Mouse (Mus musculus) kidney, postnatal 36 days (tissue): ENCODE measurements around the gene Slc51a.
"Not testable (repeated sequence)": the region's sequence is repeated elsewhere in the genome, so short reads cannot be mapped to it uniquely, and the experiment has no call there.

Experiments
- DNase-seq, 2 experiments: peaks; one replicate each; pipeline ENCODE4 v3.0.0; 2021 to 2022; ENCODE audit warnings: mixed read lengths in 2 of 2

Slc51a gene

DNA sequence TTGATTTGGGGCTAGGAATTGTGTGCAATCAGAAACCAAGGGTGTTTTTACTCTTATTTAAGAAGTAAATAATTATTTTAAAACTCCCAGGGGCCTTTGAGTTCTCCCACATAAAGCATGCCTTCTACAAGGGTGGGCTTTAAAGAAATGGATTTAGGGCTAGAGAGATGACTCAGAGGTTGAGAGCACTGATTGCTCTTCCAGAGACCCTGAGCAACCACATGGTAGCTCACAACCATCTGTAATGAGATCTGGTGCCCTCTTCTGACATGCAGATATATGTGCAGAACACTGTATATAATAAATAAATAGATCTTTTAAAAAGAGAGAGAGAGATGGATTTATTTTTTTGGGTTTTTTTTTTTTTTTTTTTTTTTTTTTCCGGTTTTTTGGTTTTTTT is 22.8 kb downstream of the Slc51a start:
- no peak for DNase-seq

DNA sequence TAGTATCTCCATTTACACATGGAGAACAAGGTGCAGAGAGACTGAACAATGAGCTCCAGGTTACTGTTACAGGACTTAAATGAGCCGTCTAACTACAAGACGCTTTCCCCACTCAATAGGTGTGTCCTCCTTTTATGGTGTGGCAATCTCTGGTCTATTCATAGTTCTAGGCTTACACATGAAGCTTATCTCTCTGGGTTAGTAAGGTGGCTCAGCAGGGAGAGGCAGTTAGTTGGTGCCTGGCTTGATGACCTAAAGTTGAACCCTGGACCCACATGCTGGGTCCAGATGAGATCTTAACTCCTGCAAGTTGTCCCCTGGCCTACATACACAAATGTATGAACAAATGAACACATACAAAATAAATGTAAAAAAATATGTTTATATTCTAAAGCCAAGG is 24.3 kb downstream of the Slc51a start:
- DNase-seq, result no peak

DNA sequence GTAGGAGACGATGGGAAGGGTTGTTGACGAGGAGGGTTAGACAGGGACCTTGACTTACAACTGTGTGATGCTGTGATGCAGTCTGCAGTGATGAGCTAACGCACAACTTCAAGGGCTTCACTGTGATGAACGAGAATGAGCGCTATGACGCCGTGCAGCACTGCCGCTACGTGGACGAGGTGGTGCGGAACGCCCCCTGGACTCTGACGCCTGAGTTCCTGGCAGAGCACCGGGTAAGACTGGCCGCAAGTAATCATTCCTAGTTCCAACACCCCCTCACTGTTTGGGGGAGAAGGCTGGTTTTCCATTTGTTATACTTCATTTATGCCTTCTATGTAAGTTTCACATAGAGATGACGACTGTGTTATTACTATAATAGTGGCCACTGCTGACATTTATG is 24.7 kb downstream of the Slc51a start:
- DNase-seq, result no peak

DNA sequence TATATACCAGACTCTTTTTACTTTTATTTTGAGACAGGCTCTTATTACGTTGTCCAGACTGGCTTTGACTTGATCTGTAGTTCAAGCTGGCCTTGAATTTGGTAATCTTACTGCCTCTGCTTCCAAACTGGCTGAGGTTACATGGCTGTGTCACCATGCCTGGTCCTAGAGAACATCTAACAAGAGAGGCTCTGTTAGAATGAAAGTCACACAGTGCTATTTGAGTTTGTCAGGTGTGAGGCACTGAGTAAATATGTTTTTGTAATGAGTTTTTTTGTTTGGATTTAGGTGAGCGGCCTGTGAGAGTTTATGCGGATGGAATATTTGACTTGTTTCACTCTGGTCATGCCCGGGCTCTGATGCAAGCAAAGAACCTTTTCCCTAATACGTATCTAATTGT is 26.0 kb downstream of the Slc51a start:
- DNase-seq, result no peak

DNA sequence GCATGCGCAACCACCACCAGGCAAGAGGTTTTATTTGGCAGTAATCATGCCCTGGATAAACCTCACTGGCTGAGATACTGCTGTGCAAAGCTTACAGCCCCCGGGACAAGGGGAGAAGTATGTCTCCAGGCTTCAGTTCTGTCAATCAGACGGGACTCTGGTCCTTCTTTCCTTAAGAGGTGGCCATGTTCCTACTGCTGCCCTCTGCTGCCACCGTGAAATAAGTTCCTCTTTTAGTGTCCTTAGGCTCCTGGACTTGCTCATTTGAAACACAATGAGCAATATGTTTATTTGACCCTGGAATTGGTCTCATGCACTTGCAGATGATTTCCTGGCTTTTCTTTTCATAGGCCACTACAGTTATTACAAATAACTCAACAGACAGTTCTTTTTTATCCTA is 27.2 kb downstream of the Slc51a start:
- peak in 1 of 2 experiments; percentile 28 for DNase-seq

DNA sequence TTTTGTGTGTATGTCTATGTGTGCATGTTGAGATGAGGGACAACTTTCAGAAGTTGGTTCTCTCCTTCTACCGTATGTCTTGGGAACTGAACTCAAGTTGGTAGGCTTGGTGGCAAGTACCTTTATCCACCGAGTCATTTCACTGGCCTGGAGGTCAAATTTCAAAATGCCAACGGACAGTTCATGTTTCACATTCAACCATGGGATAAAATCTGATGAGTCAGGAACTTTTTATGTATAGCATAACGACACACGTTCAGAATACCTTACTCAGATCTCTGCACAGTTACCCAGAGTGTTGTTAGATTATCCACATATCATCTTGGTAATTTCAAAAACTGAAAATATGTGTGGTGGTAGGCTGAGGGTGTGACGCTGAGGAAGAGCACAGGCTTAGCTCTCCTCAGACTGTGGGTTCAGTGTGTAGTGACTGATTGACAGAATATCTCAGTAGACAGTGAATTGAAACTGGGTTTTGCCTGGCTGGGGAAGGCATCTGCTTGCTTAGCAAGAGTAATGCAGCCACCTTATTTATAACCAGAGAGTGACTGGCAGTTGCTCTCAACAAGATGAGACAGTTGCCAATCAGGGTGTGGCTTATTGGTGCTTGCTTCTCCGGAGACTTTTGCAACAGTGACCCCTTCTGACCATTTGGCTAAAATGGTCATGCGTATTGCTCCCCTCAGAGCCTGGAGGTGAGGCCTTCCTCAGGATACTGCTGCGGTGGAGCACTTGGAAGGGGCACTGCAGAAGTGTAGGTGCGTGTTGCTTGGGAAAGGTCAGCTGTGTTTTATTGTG is 29.9 kb downstream of the Slc51a start:
- DNase-seq, result peak; percentile 81 to 91

DNA sequence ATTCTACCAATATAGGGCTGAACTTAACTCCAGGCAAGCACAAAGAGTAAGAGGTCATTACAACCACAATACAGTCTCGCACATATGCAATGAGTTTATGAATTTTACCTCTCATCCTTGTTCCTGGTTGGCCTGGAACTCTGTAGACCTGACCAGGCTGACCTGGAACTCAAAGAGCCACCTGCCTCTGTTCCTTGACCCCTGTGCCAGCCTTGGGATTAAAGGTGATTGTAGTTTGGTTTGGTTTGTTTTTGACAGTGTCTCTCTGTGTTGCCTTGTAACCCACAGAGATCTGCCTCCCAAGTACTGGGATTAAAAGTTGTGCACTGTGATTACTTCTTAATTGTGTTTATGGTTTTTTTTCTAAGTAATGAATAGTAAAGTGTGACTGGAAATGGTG is 30.9 kb downstream of the Slc51a start:
- DNase-seq, result peak; percentile 34 to 41

DNA sequence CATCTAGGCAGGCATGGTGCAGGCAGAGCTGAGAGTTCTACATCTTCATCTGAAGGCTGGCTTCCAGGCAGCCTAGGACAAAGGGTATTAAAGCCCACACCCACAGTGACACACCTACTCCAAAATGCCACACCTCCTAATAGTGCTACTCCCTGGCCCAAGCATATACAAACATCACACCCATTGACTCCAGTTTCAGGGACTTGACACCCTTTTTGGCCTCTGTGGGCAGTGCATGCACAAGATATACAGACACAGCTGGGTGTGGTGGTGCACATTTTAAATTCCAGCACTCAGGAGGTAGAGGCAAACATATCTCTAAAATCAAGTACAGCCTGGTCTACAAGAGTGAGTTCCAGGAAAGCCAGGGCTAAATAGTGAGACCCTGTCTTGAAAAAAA is 31.6 kb downstream of the Slc51a start:
- no peak for DNase-seq

DNA sequence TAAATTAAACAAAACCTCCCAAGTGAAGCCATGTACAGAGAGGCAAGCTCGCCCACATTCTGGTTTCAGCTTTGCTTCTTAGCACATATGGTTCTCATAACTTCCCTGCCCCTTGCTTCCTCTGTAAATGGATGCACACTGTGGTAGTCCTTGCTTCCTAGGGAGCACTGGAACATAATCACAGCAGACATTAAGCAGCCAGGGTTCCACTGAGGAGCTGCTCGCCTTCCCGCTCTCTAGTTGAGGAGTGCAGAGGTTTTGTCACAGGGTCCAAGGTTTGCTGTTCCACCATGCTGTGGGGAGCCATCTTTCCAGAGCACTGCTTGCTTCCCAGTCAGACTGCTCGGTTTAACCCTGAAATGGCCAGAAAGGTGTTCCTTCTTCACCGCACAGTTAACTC is 33.0 kb downstream of the Slc51a start:
- DNase-seq, result no peak

DNA sequence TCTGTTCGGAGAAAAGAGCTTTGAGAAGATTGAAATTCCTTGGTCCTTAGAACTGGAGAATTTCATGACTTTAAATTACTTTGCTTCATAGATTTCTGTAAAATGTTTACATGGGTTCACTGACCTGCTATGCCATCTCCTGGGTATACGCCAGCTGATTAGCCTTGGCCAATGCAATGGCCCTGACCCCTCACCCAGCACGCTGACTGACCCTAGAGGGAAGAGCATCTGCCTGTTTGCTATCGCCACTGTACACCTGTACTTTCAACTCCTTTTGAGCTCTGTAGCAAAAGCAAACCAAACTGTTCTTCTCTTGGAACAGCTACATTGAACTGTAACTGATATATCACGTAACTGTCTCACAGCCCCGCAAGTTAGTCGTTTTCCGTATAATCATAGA is 34.6 kb downstream of the Slc51a start:
- no peak for DNase-seq

DNA sequence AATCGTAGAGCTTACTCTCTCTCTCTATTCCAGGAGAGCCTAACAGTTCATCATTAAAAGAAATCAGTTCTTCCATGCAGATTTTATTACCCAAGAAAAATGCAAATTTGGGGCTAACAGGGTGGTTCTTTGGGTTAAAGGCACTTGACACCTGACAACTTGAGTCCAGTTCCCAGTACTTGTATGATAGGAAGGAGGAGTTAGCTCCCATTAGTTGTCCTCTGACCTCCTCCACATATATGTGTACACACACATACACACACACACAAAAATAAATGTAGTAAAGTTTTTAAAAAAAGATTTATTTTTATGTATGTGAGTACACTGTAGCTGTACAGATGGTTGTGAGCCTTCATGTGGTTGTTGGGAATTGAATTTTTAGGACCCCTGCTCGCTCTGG is 37.5 kb downstream of the Slc51a start:
- no peak for DNase-seq

DNA sequence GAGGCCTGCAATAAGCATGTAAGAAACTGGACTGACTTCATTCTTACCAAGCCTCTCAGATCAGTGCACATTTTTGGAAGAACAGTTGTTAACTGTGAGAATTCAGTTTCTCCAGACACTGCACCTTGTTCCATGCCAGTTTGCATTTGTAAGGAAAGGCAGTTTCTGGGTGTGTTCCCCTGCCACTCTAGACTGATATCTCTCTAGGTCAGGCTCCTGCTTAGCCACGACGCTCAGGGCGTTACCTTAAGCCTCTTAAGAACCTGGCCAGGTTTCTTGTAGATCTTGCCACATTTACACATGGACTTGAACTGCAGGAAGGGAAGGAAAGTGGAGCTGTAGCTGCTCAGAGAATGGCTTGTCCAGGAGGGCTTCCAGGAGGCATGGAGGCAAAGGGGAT is 38.0 kb downstream of the Slc51a start:
- DNase-seq, result no peak

DNA sequence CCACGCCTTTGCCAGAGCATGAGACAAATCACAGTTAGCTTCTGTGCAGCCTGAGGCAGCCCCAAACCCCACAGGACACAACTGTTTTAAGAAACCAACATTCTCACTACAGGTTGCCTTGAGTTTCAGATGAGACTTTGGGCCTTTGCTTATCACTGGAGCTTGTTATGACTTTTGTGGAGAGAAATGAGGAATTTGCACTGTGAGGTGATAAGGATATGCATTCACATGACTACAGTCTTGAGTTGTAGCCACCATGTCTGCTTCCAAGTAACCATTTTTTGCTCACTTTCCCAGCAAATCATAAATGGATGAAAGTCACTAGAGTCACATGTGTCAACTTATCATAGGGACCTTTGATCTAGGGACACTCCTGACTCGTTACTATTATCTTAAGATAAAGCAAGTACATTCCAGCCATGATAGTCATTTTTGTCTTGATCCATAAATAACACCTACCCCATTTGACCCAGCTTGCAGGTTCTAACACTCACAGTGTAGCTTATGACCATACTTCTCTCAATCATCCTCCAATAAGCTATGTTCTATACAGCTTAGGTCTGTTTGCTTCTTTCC is 41.0 kb downstream of the Slc51a start:
- DNase-seq, result no peak

DNA sequence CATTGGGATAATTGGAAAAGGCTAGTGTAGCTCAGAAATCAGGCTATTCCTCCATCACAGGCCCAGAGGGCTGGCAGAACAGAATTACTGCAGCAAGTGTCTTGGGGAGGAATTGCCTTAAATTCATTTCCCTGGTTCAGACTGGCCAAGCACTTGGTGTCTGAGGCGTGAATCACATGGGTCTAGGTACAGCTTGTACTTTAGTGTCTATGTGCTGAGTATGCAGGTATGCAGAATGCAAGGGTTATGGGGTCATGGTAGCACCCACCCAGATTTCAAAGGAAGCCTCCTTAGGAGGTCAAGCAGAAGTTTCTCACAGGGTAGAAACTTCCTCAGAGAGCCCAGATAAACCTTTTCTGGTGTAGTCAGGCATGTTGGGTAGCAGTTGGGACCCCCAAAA is 42.1 kb downstream of the Slc51a start:
- peak; percentile 26 to 72 for DNase-seq

DNA sequence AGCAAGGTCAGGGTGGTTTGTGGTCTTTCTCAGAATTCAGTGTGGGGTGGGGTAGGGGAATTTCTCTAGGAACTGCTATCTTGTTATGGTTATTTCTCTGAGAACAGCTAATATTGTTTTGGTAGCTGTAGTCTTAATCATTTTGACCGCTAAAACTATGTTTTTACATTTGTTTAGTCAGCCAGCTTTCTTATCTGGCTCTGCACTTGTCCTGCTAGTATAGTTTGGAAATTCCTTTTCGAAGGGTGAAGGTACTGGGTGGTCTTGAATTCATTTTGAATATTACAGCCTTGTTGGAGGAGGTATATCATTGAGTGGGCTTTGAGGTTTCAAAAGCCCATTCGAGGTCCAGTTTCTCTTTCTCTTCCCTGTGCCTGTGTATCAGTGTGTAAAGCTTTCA is 43.1 kb downstream of the Slc51a start:
- DNase-seq, result not testable (repeated sequence)

DNA sequence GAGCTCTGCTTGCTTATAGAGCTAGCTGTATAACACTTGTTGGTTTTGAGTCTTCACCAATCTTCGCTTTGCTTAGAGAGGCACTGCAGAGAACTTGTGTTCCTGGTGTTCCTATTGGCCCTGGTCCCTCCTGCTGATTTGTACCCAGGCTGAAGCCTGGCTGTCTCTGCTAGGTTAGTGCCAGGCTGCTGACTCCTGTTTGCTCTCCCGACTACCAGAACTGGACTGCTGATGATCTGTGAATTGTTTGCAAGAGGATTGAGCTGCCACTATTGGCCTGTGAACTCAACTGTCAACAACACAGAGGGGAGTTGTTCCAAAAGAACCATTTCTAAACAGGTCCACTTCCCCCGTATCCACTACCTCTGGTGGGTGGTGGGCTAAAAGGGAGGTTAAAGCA is 46.2 kb downstream of the Slc51a start:
- DNase-seq, result no peak

DNA sequence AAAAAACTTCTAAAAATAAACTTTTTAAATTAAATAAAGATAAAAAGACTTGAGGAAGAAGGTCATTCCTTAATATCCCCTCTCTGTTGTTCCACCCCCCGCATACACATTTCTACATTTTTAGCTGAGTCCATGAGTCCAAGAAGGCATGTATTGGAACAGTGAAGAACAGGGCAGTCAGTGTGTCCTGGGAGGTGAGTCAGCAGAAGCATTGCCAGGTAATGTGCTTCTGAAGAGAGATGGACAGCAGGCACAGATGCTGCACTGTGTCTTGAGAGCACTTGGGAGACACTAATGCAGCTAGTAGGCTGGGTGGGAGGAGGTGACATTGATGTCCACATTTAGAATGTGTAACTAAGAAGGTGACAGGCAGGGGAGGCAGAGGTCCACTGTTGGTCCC is 50.4 kb downstream of the Slc51a start:
- peak; percentile 29 to 54 for DNase-seq

DNA sequence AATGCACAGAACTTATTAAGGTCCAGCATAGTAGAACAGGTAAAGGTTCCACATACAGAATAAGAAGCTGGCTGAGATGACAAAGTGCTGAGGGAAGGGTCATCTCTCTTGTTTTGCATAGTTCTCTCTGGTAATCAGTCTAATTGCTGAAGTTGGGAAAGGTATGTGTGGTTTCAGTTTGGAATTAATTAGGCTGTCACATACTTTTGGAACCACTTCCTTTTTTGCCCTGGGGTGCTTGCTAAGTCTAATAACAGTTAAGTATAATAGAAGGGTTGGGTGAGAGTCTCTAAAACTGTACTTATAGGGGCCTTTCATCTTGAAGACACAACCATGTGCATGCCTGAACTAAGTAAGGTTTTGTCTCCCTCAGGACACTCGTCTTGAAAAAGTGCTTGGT is 51.0 kb downstream of the Slc51a start:
- DNase-seq, result no peak

DNA sequence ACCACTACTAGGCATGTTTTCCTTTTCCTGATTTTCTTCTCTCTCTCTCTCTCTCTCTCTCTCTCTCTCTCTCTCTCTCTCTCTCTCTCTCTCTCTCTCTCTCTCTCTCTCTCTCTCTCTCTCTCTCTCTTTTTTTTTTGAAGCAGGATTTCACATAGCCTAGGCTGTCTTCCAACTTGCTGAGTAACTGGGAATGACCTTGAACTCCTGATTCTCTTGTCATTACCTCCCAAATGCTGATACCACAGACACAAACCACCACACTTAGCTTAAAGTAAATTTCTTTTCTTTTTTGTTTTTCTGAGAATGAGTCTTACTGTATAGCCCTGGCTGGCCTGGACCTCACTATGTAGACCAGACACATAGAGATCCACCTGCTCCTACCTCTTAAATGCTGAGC is 53.0 kb downstream of the Slc51a start:
- DNase-seq, result no peak

DNA sequence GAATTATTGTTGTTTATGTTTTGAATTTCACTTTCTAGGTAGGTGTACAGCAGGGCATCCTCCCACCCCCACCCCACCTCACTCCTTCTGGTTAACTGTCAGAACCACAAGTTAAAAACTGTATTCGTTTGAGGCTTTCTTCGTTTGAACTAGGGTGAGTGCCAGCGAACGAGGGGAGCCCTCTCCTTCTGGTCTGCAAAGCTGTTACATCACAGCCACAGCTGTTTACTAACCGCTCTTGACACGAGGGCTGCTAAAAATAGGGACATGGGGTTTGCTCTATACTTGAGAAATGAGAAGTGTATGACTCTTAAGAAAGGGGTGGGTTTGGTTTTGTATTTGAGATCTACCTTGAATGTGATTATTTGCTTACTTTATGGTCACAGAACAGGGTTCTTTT is 53.6 kb downstream of the Slc51a start:
- DNase-seq, result peak; percentile 38 to 43

DNA sequence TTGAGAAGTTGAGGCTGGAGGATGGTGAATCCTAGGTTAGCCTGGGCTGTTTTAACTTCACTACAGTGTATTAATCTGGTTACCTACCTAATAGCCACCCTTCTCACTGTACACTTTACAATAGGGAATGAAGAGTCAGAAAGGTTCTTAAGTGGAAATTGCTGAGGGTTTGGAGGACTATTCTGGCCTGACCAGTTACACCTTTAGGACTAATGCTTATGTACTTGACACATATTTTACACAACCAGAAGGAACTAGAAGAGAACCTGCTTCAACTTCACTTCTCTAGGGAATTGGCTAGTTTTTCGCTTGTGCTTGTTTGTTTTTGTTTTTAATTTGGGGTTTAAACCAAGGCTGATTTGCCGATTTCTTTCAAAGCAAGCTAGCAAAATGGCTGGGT is 54.5 kb downstream of the Slc51a start:
- no peak for DNase-seq

DNA sequence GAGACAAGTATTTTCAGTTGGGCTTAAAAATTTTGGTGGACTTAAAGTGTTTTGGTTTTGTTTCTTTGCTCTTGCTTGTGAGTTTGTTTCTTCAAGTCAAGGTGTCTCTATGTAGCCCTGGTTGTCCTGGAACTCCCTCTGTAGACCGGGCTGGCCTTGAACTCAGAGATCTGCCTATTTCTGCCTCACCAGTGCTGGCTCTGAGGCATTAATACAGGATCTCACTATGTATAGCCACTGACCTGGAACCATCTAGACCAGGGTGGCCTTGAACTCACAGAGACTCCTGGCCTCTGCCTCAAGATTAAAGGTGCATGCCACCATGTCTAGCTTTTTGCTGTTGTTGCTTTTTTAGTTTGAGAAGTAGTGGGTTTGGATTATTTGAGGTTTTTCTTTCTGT is 55.8 kb downstream of the Slc51a start:
- DNase-seq, result no peak

DNA sequence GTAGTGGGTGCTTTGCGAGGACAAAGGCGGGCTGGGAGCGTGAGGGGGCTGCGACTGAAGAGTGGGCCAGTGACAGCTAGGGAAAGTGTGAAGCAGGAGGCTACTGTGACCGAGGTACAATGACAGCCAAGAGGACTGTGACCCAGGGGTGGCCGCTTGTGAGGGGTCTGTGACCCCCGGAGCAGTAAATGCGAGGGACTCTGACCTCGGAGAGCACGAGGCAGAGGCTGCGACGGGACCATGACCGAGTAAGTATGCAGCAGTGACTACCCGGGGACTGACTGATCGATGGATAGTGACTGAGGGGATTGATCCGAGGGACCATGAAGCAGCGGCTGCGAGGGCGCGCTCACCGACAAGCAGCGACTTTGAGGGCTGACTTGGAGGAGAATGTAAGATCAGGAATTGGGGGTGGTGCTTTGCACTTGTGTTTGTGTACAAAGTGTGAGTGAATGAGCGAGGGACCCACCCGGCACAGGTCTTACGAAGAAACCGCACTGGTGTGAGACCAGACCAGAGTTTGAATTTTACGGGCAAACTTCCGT is 56.6 kb downstream of the Slc51a start:
- DNase-seq, result peak in 1 of 2 experiments; percentile 33

DNA sequence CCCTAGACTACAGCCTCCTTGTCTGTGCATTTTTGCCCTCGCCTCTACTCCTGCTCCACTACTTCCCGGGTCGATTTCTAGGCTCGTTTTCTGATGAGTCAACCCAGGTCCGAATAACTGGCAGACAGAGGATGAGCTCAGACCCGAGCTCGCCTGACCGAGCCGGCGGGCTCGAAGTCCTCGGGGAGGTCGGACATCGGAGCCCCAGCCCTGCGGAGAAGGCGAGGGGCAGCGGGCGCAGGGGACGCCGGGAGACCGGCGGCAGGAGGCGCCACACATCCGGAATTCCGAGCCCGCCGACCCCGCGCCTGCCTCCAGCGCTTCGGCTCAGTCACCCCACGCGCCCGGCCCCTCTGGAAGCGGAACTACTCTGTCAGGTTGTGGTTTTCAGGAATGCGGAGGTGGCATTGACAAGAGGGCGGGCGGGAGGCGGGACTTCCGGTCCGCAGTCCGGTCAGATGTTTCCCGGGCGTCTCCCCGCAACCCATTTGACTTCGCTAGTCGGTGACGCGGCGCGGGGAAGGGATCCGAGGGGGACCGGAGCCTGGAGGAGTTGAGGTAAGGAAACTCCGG is 57.1 kb downstream of the Slc51a start, which contains the start of gene Pcyt1a:
Gene Pcyt1a, plus strand, starts transcription at position 448 of the 573 bp plus-strand sequence.
- peak; percentile 93 to 95 for DNase-seq
